Mouse (Mus musculus) CH12.LX (cell line): ENCODE measurements around the gene Rplp2.

Experiments used
- CHD1 ChIP-seq: IDR thresholded peaks from 2 replicates; pipeline ENCODE4 v1.6.1; 2012; ENCODE audit warnings: low read depth, low read length, improper control_type of control experiment, inconsistent platforms
- EP300 ChIP-seq: IDR thresholded peaks from 2 replicates; pipeline ENCODE4 v1.6.1; 2011; ENCODE audit warnings: low read length, improper control_type of control experiment
- HCFC1 ChIP-seq: IDR thresholded peaks from 2 replicates; pipeline ENCODE4 v1.6.1; 2012; ENCODE audit warnings: low read depth, mild to moderate bottlenecking, inconsistent platforms, low read length, improper control_type of control experiment
- POLR2A ChIP-seq: IDR thresholded peaks from 2 replicates; pipeline ENCODE4 v1.6.1; 2011; ENCODE audit warnings: low read depth, mild to moderate bottlenecking, improper control_type of control experiment, low read length
- SIN3A ChIP-seq: IDR thresholded peaks from 2 replicates; pipeline ENCODE4 v1.6.1; 2012; ENCODE audit warnings: low read length, improper control_type of control experiment, inconsistent platforms

DNA sequence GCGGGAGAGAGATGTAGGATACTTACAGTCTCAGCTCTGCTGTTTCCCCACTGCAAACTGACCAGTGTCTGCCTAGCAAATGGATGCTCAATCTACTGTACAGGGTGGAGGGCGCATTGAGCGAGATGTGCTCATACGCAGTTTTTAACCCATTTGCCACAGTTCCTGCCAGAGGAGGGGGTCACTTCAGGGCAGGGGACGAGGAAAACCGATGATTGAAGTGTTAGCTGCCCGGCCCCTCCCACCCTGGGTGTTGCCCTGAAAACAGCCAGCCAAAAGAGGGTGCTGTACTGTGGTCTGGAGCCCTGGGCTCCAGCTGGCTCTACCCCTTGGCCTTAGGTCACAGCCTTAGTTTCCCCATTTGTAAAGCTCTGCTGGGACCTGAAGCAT, 29.8 kb downstream of the Rplp2 start:
- TF ChIP-seq SIN3A (no peak), POLR2A (no peak), HCFC1 (no peak), EP300 (no peak), CHD1 (no peak)
